ENCODE assay signal across 17 mouse cellular contexts in genomic region chr10:37447333-37448204, GRCm38 (mm10).
DNase-seq lines count a peak whose midpoint lies in the region; ATAC-seq and TF ChIP-seq lines count a peak whose summit lies in the region.
"Had no signal": no experiment of that assay in that cellular context is flagged by ENCODE, and none has a peak within 500 bp of the region (broad histone marks: within the 10 kb centered on the region; RNA-seq: fewer than 3 reads in every experiment).

No protein-coding gene starts in this region.

- no peak for TF ChIP-seq POLR2A in kidney, adult 2 months (IDR thresholded peaks at IDR 0.05; ENCODE audit: low read depth, low read length)

- H3K4me2 ChIP-seq in lung, postnatal 0 days (replicated peaks; ENCODE audit: low read depth, low read length), result no peak overlapping the region
- H3K4me2 ChIP-seq: hindbrain, embryonic 15.5 days had no signal

- no peak; the same call in 1 of the 2 replicates for TF ChIP-seq EP300 in lung, postnatal 0 days (IDR thresholded peaks at IDR 0.05)

- H3K4me1 ChIP-seq in lung, postnatal 0 days (ENCODE audit: insufficient read depth, low read depth, low read length), result no peaks in the 10 kb centered on the region
- no peaks in the 10 kb centered on the region for H3K4me1 ChIP-seq in kidney, adult 2 months (ENCODE audit: control insufficient read depth, insufficient read depth, low read length)
- no peaks in the 10 kb centered on the region for H3K4me1 ChIP-seq in forebrain, embryonic 10.5 days
- H3K4me1 ChIP-seq: hindbrain, embryonic 15.5 days had no signal

- 69% methylated on average over 4 of the region's 4 CpGs for WGBS in lung, postnatal 0 days
- WGBS in kidney, adult 2 months, result 76% methylated on average over 4 of the region's 4 CpGs
- 84% methylated on average over 4 of the region's 4 CpGs for WGBS in forebrain, embryonic 10.5 days

- no peak overlapping the region for H3K9ac ChIP-seq in lung, postnatal 0 days (replicated peaks; ENCODE audit: low read depth)
- H3K9ac ChIP-seq: hindbrain, embryonic 15.5 days had no signal

- no peak overlapping the region for H3K27ac ChIP-seq in lung, postnatal 0 days (ENCODE audit: low read length)
- H3K27ac ChIP-seq in kidney, adult 2 months (ENCODE audit: insufficient read depth, low read depth, low read length), result peak overlapping the region; percentile 16
- H3K27ac ChIP-seq in forebrain, embryonic 10.5 days, result no peak overlapping the region
- H3K27ac ChIP-seq: hindbrain, embryonic 15.5 days had no signal

- no peak for TF ChIP-seq CTCF in lung, postnatal 0 days (IDR thresholded peaks at IDR 0.05)
- no peak for TF ChIP-seq CTCF in kidney, adult 2 months (conservative IDR thresholded peaks at IDR 0.05; ENCODE audit: insufficient read depth, insufficient read length, low read depth, low read length)

- DNase-seq in embryo, embryonic 10 days (ENCODE audit: low spot score), result peak; percentile 25
- DNase-seq in embryo, embryonic 10.5 days (ENCODE audit: low spot score), result no peak
- DNase-seq in lung, postnatal 0 days (ENCODE audit: low spot score), result peak; percentile 23
- DNase-seq in lung, adult 18-20 months, result no peak
- peak; percentile 56 for DNase-seq in kidney, adult 2 months
- DNase-seq in mesoderm, embryonic 11.5 days (ENCODE audit: low read depth, low spot score), result peak; percentile 15
- no peak for DNase-seq in forebrain, embryonic 10.5 days (ENCODE audit: extremely low spot score, low spot score)
- DNase-seq: B cell, adult 2 months; cerebellum, postnatal 10 days; gastrocnemius, postnatal 10 days; lung, postnatal 4 days; right cerebral cortex, postnatal 14 days; thymus, postnatal 25 days had no signal

- H3K4me3 ChIP-seq in lung, postnatal 0 days (ENCODE audit: low read depth, low read length), result no peak overlapping the region
- H3K4me3 ChIP-seq in kidney, adult 2 months (ENCODE audit: insufficient read depth, low read depth, low read length), result no peak overlapping the region
- H3K4me3 ChIP-seq in forebrain, embryonic 10.5 days, result no peak overlapping the region
- H3K4me3 ChIP-seq: hindbrain, embryonic 15.5 days had no signal

- H3K27me3 ChIP-seq in lung, postnatal 0 days (replicated peaks; ENCODE audit: insufficient read depth, low read length), result no peaks in the 10 kb centered on the region
- H3K27me3 ChIP-seq in kidney, adult 2 months (replicated peaks; ENCODE audit: control insufficient read depth, insufficient read depth, low read length), result no peaks in the 10 kb centered on the region
- H3K27me3 ChIP-seq in forebrain, embryonic 10.5 days (ENCODE audit: poor library complexity, severe bottlenecking), result no peaks in the 10 kb centered on the region
- H3K27me3 ChIP-seq: hindbrain, embryonic 15.5 days had no signal

- peak; percentile 43; the same call in 1 of the 2 replicates for ATAC-seq in lung, postnatal 0 days
- ATAC-seq in megakaryocyte progenitor cell, adult 5-6 weeks (replicated peaks; ENCODE audit: poor library complexity), result no peak
- ATAC-seq: forebrain, embryonic 16.5 days had no signal

- H3K36me3 ChIP-seq in lung, postnatal 0 days (ENCODE audit: insufficient read depth, low read length), result no peaks in the 10 kb centered on the region
- no peaks in the 10 kb centered on the region for H3K36me3 ChIP-seq in kidney, adult 2 months (ENCODE audit: control insufficient read depth, insufficient read depth, low read length)
- H3K36me3 ChIP-seq in forebrain, embryonic 10.5 days (replicated peaks), result no peaks in the 10 kb centered on the region
- H3K36me3 ChIP-seq: G1E; hindbrain, embryonic 15.5 days had no signal

- H3K9me3 ChIP-seq in lung, postnatal 0 days (ENCODE audit: low read length), result no peaks in the 10 kb centered on the region
- no peaks in the 10 kb centered on the region for H3K9me3 ChIP-seq in forebrain, embryonic 10.5 days
- H3K9me3 ChIP-seq: G1E; hindbrain, embryonic 15.5 days had no signal

Comparison
In these comparisons a context has a peak if more than half of its experiments do, and no peak if none do; other contexts are left out.
1. DNase-seq: peak in embryo, embryonic 10 days (single experiment), lung, postnatal 0 days (single experiment), kidney, adult 2 months (single experiment) and mesoderm, embryonic 11.5 days (single experiment); none in embryo, embryonic 10.5 days (single experiment), lung, adult 18-20 months (0 of 2) and forebrain, embryonic 10.5 days (single experiment).